Mouse (Mus musculus) CD4-positive helper T cell, adult 2 months (primary cell): ENCODE data around the gene Rela.
"Not testable (repeated sequence)": the region's sequence is repeated elsewhere in the genome, so short reads cannot be mapped to it uniquely, and the experiment has no call there.

Experiments
- DNase-seq: peaks from one replicate; pipeline ENCODE4 v3.0.0-alpha.2; 2012; ENCODE audit warnings: low read depth, missing footprints, low spot score

The Rela gene

GRCm38 (mm10) chr19:5664669-5665257, 27.5 kb downstream of the Rela start:
- DNase-seq = no peak

DNA sequence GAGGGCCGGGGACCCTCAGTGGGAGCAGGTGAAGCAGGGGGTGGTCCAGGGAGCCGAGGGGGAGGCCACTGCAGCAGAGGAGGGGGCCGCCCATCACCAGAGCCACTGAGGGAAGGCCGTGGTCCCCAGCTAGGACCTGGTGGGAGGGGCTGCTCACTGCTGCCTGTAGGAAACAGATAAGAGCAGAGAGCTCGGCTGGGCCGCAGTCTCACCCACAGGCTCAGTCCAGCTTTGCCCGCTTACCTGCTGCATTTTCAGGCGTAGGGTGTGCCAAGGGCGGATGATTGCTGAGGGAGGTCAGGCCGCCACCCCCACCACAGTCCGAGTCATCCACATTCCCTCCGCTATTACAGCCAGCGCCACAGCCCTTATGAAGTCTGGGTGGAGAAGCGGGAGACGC, 28.2 kb downstream of the Rela start:
- DNase-seq = no peak

- DNase-seq = no peak
Observed at GRCm38 (mm10) chr19:5666386-5666785, 29.1 kb downstream of the Rela start.

GRCm38 (mm10) chr19:5668372-5668771, 31.1 kb downstream of the Rela start:
- no peak for DNase-seq

GRCm38 (mm10) chr19:5680432-5680831, 43.1 kb downstream of the Rela start:
- no peak for DNase-seq

- no peak for DNase-seq
Observed at GRCm38 (mm10) chr19:5684236-5684635, 47.0 kb downstream of the Rela start.

GRCm38 (mm10) chr19:5684985-5685384, 47.7 kb downstream of the Rela start:
- DNase-seq = no peak

GRCm38 (mm10) chr19:5685431-5685830, 48.1 kb downstream of the Rela start:
- DNase-seq = no peak

- DNase-seq = no peak
Observed at GRCm38 (mm10) chr19:5685861-5686260, 48.6 kb downstream of the Rela start.

DNA sequence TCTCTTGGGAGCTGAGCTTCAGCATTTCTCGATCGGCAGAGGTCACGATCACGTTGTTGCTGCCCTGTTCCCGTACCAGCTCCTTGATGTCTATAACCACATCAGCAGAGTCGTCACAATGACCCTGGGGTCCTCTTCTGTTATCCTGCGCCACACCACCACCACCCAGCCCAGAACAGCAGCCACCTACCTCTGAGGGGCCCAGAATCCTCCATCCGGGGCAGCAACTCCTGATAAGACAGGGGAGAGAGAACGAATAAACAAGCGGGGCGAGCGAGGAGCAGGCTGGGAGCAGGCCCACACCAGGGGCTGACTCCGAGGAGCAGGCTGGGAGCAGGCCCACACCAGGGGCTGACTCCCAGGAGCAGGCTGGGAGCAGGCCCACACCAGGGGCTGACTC, 49.2 kb downstream of the Rela start:
- DNase-seq = no peak

DNA sequence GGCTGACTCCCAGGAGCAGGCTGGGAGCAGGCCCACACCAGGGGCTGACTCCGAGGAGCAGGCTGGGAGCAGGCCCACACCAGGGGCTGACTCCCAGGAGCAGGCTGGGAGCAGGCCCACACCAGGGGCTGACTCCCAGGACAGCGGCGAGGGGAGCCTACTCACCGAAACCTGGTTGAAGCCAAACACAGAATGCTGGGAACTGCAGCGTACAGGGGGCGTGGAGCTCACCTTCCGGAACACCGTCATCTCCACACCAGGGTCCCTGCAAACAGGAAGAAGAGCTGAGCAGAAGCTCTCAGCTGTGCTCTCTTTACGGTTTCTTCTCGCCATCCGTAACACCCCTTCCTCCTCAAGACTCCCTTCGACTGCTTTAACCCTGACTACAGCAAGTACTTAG, 49.7 kb downstream of the Rela start:
- DNase-seq = not testable (repeated sequence)

DNA sequence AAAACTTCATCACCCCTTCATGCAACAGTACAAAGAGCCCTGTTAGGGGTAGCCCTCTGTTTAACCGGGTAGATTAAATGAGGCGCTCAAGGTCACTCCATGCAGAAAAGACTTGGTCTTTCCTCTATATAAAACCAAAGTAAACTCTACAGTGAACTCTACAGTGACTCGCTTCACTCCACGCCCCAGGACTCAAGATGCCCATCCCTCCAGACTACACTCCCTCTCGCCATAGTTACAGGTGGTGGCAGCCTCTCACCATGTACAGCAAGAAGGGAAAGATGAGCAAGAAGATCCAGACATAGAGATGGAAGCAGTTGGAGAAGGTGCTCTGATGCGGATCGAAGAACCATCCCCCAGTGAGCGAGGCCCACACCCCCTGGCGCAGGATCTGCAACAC, 50.5 kb downstream of the Rela start:
- DNase-seq = no peak

DNA sequence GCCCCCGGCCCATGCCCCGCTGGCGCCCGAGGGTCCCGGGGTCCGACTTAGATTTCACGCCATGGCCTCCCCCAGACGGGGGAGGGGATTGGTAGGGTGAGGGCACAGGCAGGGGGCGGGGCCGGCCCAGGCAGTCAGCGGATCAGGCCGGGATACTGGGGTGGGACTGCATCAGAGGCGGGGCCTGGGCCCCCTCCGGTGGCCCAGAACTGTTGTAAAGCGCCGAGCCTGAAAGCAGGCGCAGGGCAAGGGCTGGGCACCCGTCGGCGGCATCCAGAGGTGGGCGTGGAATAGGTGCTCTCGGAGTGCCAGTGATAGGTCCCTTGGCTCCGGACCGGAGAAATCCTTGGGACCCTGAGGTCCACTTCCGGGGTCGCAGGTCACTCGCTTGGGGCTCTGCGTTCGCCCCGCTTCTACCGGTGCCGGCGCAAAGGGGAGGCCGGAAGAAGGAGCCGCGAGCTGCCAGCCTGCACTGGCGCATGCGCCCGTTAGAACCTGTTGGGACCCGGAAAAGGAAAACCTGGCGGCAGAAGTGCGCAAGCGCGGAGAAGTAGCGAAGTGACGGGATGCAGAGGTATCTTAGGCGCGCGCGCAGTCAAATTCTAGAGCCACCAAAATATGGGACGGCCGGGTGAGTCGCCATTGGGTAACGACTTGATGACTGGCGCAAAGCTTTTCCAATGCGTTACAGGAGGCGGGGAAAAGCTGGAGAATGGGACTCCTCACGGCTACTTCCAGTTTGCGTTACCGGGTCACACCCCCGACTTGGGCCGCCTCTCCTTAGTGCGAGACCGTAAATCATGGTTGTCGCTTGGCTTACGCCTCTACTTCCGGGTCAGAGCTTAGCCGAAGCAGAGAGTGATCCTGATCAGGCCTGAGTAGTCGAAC, 51.2 kb downstream of the Rela start, which contains the start of the genes Map3k11 and Pcnx3:
Map3k11 (plus strand) TSS at position 543 of the 888 bp plus-strand sequence.
Pcnx3 (minus strand) TSS at position 709 of the 888 bp plus-strand sequence.
- DNase-seq = peak; percentile 99

DNA sequence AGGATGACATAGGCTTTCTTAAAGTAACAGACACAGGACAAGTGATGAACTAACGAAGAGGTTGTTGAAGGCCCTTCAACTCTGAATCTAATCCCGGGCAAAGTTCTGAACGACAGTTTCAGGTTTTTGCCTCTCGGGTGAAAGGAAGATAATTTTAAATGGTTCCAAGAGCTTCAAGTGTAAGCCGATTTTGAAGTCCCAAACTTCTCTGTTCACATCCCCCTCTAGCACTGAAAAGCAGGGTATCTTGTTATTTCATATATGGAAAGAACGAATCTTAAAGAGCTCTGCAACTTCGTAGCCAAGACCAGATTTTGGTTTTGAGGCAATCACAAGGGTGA, 51.8 kb downstream of the Rela start:
- DNase-seq = no peak

GRCm38 (mm10) chr19:5689565-5690342, 52.5 kb downstream of the Rela start:
- peak; percentile 97 for DNase-seq

- DNase-seq = no peak
Observed at GRCm38 (mm10) chr19:5690343-5690735, 53.1 kb downstream of the Rela start.

- DNase-seq = no peak
Observed at GRCm38 (mm10) chr19:5691601-5692000, 54.3 kb downstream of the Rela start.

- DNase-seq = no peak
Observed at GRCm38 (mm10) chr19:5692086-5692912, 55.0 kb downstream of the Rela start.

GRCm38 (mm10) chr19:5692913-5693396, 55.7 kb downstream of the Rela start:
- no peak for DNase-seq

GRCm38 (mm10) chr19:5693801-5694200, 56.5 kb downstream of the Rela start:
- DNase-seq = no peak

GRCm38 (mm10) chr19:5695849-5696462, 58.7 kb downstream of the Rela start:
- DNase-seq = no peak
